Mouse (Mus musculus): ENCODE data around the gene Tcl1b1.
"Not testable (repeated sequence)": the region's sequence is repeated elsewhere in the genome, so short reads cannot be mapped to it uniquely, and the experiment has no call there.

The Tcl1b1 gene

DNA sequence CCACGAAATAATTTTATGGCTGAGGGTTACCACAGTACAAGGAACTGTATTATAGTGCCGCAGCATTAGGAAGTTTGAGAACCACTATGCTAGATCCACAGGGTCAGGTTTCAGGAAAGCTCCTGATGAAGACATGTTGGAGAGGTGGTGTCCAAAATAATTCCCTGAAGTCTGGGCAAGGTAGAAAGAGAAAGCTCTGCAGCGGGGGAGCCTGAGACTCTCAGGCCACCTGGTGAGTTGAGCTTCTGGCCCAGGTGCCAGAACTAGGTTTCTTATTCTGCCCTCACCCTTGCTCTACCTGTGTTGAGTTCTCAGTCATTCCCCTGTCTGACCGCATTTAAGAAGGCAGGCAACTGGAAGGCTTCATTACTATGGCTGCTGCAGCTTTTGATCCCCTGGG, at the start of gene Tcl1b1:
Gene Tcl1b1, plus strand, starts transcription at position 301 of the 400 bp plus-strand sequence.
- no peak for DNase-seq

DNA sequence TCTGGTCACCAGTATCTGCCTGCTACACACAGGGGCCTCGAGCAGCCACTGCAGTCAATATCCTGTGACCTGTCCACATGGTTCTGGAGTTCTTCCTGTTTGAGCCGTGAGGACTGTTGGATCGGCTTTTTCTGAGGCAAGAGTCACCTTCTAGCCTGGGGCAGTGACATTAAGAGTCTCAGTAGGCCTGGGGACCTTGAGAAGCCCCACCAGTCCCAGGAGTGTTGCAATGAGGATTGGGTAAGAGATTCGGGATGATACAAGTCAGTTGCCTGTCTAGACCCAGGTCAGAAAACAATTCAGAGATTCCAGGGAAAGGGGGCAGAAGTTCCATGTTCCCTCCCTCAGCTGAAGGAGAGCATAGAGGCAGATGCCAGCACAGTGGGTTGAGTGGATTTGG, 49.7 kb upstream of the Tcl1b1 start:
- DNase-seq = no peak

DNA sequence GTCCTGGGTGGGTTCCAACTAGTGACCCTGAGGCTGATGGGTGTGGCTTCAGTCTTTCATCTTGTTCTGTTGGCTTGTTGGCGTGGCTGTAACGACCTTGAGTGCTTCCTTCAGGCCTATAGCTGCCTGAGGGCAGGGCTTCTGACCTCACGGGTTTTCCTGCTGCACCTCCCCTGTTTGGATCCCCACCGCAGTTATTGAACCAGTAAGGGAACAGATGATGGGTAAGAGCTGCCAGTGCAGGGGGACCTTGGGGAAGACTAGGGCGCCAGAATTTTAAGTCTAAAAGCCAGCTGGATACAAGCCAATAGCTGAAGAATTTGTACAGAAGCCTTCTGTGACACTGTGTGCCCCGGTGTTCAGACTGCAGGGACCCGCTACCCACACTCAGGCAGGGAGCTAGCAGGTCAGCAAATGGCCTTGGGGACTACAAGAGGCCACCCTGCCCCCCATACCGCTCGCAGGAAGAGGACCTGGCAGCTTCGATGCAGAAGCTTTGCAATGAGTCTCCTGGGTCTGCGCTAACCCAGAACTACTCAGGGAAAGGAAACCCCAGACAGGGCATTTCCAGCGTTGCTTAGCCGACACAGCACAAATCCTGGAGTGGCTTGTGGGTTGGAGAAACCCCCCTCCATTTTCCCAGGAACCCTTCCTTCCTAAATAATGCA, 47.0 kb upstream of the Tcl1b1 start:
- DNase-seq = peak in 1 of 2 experiments; percentile 20

DNA sequence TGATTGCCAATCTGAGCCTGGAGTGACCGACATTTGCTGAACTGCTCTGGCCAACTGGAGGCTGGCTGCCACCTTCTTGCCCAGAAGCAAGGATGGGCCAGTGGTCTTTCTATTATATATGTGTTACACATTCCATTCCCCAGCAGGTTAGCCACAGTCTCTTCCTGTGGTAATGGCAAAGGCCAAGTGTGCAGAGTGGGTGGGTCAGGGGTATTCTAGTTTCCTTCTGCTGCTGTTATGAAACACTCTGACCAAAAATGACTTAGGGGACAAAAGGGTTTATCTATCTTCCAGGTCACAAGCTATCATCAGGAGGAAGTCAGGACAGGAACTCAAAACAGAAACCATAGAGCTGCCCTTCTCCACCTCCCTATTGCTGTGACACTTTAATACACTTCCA, 42.8 kb upstream of the Tcl1b1 start:
- DNase-seq = no peak

DNA sequence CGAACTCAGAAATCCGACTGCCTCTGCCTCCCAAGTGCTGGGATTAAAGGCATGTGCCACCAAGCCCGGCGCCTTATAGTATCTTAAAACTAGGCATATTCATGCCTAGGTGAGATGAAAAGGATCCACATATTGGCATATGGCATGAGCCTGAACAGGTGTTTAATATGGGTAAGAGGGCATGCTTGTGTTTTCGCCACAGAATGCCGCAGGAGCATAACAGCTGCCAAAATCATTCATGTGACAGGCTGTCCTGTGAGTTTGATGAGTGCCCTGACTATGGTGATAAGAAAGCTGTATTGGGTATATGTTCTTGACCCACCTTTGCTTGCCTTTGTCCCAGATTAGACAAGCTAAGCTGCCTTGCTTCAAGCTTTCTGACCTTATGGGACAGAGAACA, 34.1 kb upstream of the Tcl1b1 start:
- DNase-seq = no peak

DNA sequence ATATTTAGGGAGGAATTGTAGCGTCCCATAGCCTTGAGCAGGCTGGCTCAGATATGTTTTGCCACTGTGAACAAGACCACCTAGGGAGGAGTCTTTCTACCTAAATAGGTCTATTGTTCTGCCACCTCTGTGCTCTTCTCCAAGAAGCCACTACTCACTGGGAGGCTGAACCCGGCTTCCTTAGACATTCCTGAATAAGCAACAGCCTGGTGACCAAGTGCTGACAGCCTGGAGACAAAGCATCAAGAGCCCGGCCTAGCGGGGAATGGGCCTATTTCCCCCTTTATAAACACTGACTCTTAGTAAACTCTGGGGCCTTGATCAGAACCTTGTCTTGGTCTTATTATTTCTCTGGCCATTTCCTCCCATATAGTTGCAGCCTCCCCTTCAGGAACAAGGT, 33.0 kb upstream of the Tcl1b1 start:
- DNase-seq = no peak

DNA sequence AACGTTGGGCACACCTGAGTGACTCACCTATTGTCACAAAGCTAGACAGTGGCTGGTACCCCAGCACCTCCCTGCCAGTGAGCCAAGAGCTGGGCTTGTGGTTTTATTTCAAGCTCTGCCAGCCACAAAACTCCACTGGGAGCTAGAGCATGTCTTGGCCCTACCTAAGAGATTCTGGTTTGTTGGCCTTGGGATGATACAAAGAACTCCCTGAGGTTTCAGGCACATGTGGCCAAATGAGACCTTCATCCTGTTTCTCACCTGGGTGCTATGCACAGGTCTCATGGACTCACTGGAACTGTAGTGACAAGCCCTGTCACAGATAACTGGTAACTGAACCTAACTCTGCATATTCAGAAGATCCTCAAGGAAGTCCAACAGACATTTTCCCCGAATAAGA, 31.9 kb upstream of the Tcl1b1 start:
- DNase-seq = no peak

DNA sequence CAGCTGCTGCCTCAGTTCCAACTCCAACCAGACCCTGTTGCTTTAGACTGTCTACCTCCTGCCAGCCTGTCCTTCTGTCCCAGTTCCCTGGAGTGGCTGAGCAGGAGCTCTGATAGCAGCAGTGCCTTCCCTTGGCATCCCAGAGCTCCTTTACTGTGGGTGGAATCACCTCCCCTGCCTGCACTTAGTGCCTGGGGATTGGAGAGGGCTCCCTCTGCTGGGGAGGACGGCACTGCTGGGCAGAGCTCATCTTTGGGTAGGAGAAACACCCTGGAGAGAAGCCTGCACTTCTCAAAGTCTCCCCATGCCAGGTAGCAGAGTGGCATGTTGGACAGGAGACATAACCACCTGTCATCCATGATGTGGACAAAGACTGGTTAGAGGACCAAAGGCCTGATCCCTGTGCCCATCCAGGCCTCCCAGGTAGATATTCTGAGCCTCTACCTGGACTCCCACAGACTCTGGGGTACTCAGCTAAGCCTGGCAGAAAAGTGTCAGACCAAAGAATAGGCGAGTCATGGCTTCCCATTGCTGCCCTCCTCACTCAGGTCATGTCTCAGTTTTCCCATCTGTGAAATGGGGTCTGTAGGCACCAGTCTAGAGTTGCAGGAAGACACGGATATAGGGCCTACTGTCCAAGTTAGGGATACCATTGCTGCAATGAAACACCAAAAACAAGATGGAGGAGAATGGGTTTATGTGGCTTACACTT, 29.8 kb upstream of the Tcl1b1 start:
- not testable (repeated sequence) for DNase-seq

DNA sequence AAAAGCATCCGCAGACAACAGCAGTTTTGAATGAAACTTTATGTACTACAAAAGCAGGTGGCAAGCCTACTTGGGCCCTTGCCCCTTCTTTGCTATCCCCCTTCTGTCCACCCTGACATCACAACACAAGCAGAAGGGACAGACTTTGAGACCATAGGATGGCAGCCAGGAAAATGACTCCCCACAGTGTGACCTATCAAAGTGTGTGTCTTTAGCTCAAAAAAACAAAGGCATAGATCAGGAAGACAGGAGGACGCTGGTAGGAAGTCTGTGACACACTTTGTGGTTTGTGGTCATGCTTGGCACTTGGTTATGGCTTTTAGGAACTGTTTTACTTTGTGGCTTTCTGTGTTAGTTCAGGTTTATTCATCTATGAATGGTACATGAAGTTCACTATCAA, 25.3 kb upstream of the Tcl1b1 start:
- DNase-seq = not testable (repeated sequence)

DNA sequence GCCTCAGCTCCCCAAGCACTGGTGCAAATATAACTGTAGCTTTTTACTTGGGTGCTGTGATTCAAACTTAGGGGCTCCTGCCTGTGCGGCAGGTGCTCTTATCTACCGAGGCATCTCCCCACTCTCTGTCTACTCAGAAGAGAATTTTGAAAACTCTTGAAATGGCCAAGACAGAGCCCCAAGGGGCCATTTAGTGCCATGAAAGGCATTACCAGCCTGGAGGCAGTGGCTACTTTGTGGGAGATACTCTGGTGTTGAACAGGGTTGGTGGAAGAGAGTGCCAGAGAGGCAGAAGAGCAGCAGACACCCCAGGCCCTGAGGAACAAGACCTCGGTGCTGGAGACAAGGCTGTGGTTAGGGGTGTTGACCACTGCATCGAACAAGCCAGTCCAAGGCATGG, 24.7 kb upstream of the Tcl1b1 start:
- DNase-seq = peak in 1 of 2 experiments; percentile 13

DNA sequence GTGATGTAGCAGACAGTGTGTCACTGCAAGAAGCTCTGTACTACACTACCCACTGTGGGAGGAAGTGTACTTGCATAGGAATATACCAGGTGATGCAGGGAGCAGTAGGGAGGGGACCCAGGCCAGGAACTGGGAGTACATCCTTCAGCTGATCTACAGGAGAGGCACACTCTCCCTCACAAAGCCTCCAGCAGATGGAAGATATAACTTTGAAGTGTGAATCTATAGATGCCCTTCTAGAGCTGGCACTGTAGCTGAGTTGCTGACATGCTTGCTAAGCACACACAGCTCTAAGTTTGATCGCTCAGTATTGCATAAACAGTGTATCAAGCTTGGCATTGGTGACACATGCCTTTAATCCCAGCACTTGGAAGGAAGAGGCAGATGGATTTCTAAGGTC, 21.8 kb upstream of the Tcl1b1 start:
- not testable (repeated sequence) for DNase-seq

DNA sequence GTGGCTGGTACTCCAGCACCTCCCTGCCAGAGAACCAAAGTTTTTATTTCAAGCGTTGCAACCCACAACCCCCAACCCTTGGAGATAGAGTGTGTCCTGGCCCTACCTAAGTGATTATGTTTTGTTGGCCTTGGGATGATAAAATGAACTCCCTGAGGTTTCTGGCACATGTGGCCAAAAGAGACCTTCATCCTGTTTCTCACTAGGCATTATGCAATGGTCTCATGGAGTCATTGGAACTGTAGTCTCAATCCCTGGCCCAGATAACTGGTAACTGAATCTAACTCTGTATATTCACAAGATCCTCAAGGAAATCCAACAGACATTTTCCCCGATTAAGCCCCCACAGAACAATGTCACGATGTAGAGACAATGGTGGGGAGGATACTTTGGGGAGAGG, 16.4 kb upstream of the Tcl1b1 start:
- DNase-seq = no peak

DNA sequence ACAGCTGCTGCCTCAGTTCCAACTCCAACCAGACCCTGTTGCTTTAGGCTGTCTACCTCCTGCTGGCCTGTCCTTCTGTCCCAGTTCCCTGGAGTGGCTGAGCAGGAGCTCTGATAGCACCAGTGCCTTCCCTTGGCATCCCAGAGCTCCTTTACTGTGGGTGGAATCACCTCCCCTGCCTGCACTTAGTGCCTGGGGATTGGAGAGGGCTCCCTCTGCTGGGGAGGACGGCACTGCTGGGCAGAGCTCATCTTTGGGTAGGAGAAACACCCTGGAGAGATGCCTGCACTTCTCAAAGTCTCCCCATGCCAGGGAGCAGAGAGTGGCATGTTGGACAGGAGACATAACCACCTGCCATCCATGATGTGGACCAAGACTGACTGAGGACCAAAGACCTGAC, 14.6 kb upstream of the Tcl1b1 start:
- peak in 1 of 2 experiments; percentile 8 for DNase-seq

DNA sequence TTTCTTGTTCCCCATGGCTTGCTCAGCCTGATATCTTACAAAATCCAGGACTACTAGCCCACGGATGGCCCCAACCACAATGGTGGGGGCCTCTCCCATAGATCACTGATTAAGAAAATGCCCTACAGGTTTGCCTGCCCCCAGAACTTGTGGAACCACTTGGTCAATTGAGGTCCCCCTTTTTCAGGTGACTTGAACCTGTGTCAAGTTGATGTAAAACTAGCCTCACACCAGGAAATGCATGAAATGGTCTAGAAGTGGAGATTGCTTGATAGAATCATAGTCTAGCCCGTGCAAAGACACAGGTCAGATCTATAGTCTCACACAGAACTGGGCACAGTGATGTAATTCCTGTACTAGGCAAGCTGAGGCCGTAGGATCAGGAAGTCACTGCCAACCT, 13.8 kb upstream of the Tcl1b1 start, which contains the start of gene Tcl1b2:
Gene Tcl1b2, plus strand, starts transcription at position 301 of the 400 bp plus-strand sequence.
- DNase-seq = no peak

DNA sequence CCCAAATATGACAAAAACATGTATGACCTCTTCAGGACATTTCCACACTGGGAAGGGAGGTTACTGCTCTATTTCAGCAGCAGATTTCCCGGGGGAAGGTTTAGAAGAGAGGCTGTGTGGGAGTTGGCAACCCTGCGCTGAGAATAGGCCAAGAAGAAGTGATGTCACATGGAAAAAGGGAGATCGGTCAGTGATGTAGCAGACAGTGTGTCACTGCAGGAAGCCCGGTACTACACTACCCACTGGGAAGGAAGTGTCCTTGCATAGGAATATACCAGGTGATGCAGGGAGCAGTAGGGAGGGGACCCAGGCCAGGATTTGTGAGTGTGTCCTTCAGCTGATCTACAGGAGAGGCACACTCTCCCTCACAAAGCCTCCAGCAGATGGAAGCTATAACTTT, 4.2 kb upstream of the Tcl1b1 start:
- DNase-seq = not testable (repeated sequence)

DNA sequence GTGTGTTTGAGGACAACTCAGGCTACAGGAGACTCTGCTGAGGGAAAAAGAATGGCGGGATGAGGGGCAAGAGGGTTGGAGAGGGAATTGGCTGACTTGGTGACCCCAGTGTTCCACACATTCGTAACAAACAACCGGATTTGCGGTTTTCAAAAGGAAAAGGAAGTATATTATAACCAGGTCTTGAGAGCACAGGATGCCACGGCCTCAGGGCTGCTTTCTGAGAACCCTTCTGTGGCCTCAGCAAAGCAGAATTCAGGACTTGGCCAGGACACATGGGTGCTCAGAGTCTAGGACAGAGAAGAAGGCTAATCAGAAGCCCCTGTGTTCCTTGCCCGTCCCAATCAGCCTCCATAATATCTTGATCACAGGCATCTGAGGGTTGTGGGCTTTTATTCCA, 648 bp upstream of the Tcl1b1 start:
- DNase-seq = no peak

DNA sequence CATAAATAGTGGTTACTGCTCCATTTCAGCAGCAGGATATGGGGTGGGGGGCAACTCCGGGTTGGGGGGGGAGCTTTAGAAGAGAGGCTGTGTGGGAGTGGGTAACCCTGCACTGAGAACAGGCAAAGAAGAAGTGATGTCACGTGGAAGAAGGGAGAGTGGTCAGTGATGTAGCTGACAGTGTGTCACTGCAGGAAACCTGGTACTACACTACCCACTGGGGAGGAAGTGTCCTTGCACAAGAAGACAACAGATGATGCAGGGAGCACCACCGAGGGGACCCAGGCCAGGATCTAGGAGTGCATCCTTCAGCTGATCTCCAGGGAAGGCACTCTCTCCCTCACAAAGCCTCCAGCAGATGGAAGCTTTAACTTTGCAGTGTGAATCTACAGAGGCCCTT, 7.2 kb downstream of the Tcl1b1 start:
- DNase-seq = no peak

DNA sequence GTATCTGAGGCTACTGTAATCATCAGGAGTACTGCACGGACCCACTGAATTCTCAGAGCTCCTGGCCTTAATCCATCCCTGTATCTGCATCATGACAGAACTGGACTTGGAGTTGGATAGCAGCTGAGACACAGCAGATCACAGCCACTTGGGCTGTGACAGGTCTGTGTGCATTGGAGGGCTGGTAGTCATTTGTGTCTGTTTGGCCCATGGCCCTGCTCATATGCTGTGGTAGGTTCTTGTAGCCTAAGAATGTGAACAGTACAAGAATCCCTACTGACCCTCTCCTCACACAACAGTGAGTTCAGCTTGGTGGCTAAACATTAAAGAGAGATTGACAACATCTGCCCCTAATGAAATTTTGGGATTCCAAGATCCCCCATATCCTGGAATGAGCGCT, 13.9 kb downstream of the Tcl1b1 start:
- DNase-seq = peak; percentile 31 to 85

DNA sequence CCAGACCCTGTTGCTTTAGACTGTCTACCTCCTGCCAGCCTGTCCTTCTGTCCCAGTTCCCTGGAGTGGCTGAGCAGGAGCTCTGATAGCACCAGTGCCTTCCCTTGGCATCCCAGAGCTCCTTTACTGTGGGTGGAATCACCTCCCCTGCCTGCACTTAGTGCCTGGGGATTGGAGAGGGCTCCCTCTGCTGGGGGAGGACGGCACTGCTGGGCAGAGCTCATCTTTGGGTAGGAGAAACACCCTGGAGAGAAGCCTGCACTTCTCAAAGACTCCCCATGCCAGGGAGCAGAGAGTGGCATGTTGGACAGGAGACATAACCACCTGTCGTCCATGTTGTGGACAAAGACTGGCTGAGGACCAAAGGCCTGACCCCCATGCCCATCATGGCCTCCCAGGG, 14.8 kb downstream of the Tcl1b1 start:
- DNase-seq = peak; percentile 42 to 61

DNA sequence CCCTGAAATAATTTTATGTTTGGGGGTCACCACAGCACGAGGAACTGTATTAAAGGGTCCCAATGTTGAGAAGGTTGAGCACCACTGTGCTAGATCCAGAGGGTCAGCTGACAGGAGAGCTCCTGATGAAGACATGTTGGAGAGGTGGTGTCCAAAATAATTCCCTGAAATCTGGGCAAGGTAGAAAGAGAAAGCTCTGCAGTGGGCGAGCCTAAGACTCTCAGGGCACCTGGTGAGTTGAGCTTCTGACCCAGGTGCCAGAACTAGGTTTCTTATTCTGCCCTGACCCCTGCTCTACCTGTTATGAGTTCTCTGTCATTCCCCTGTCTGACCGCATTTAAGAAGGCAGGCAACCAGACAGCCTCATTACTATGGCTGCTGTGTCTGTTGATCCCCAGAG, 16.6 kb downstream of the Tcl1b1 start, which contains the start of gene Tcl1b5:
Gene Tcl1b5, plus strand, starts transcription at position 301 of the 400 bp plus-strand sequence.
- not testable (repeated sequence) for DNase-seq

DNA sequence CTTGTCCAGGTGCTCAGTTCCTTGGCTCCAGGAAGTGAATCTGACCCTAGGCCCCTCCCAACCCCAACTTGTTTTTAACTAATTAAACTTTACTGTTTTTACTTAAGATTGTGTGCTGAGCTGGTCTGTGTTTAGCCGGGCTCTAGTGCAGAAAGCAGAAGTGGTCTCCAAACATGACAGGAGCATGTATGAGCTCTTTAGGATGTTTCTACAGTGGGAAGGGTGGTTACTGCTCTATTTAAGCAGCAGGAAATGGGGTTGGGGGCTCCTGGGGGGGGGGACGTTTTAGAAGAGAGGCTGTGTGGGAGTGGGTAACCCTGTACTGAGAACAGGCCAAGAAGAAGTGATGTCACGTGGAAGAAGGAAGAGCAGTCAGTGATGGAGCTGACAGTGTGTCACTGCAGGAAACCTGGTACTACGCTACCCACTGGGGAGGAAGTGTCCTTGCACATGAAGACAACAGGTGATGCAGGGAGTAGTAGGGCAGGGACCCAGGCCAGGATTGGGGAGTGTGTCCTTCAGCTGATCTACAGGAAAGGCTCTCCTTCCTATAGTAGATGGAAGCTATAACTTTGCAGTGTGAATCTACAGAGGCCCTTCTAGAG, 21.7 kb downstream of the Tcl1b1 start:
- DNase-seq = not testable (repeated sequence)

DNA sequence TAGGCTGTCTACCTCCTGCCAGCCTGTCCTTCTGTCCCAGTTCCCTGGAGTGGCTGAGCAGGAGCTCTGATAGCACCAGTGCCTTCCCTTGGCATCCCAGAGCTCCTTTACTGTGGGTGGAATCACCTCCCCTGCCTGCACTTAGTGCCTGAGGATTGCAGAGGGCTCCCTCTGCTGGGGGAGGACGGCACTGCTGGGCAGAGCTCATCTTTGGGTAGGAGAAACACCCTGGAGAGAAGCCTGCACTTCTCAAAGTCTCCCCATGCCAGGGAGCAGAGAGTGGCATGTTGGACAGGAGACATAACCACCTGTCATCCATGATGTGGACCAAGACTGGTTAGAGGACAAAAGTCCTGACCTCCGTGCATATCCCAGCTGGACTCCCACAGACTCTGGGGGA, 29.5 kb downstream of the Tcl1b1 start:
- DNase-seq = not testable (repeated sequence)

DNA sequence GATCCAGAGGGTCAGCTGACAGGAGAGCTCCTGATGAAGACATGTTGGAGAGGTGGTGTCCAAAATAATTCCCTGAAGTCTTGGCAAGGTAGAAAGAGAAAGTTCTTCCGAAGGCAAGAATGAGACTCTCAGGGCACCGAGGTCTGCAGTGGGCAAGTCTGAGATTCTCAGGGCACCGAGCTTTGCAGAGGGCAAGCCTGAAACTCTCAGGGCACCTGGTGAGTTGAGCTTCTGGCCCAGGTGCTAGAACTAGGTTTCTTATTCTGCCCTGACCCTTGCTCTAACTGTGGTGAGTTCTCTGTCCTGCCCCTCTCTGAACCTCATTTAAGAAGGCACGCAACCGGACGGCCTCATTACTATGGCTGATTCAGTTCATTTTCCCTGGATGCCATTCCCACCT, 31.3 kb downstream of the Tcl1b1 start, which contains the start of gene Tcl1b3:
Gene Tcl1b3, plus strand, starts transcription at position 301 of the 400 bp plus-strand sequence.
- not testable (repeated sequence) for DNase-seq
